Mouse (Mus musculus) embryonic facial prominence, embryonic 10.5 days (tissue): Measurements from ENCODE around the gene Hectd4. TPM values are rescaled to one million over a fixed set of nuclear protein-coding genes. Genes with fewer than 3 reads are reported as not detected.

Source experiments
- DNase-seq: peaks from one replicate; pipeline ENCODE4 v3.0.0-alpha.2; 2017; ENCODE audit warnings: low spot score
- H3K27ac ChIP-seq: fragments of 300-500 bp; sonication (generic); replicated peaks from 2 replicates; pipeline ENCODE4 v1.5.1; 2016; ENCODE audit warnings: mild to moderate bottlenecking
- H3K27me3 ChIP-seq: fragments of 300-500 bp; sonication (generic); replicated peaks from 2 replicates; pipeline ENCODE4 v1.6.1; 2016; ENCODE audit warnings: low read depth, mild to moderate bottlenecking; ENCODE audit not compliant: poor library complexity, severe bottlenecking
- H3K36me3 ChIP-seq: fragments of 300-500 bp; sonication (generic); replicated peaks from 2 replicates; pipeline ENCODE4 v1.6.1; 2016; ENCODE audit warnings: mild to moderate bottlenecking, moderate library complexity
- H3K4me1 ChIP-seq: fragments of 300-500 bp; sonication (generic); 2 replicates; pipeline ENCODE4 v1.6.1; 2016
- H3K4me3 ChIP-seq: fragments of 300-500 bp; sonication (generic); 2 replicates; pipeline ENCODE4 v1.5.1; 2016; ENCODE audit warnings: mild to moderate bottlenecking, moderate library complexity
- H3K9me3 ChIP-seq: fragments of 300-500 bp; sonication (generic); 2 replicates; pipeline ENCODE4 v1.6.1; 2016; ENCODE audit warnings: mild to moderate bottlenecking
- whole genome bisulfite sequencing: fragments of 180-500 bp; shearing (Covaris S2); methylation state at CpG from one replicate; pipeline ENCODE4 v1.1.7; 2016; 5-methylcytosine and 5-hydroxymethylcytosine counted together
- polyA plus RNA-seq: library from polyadenylated mRNA; unstranded; fragments of >200 nt; fragmentation: Nextera tagmentation; extraction: Ambion mirVana; gene quantifications from 2 replicates; pipeline ENCODE4 v1.2.1, GENCODE M21; 2016

Hectd4 gene
- polyA plus RNA-seq, 1 experiment from 2014 or later, result 4.4 TPM

DNA sequence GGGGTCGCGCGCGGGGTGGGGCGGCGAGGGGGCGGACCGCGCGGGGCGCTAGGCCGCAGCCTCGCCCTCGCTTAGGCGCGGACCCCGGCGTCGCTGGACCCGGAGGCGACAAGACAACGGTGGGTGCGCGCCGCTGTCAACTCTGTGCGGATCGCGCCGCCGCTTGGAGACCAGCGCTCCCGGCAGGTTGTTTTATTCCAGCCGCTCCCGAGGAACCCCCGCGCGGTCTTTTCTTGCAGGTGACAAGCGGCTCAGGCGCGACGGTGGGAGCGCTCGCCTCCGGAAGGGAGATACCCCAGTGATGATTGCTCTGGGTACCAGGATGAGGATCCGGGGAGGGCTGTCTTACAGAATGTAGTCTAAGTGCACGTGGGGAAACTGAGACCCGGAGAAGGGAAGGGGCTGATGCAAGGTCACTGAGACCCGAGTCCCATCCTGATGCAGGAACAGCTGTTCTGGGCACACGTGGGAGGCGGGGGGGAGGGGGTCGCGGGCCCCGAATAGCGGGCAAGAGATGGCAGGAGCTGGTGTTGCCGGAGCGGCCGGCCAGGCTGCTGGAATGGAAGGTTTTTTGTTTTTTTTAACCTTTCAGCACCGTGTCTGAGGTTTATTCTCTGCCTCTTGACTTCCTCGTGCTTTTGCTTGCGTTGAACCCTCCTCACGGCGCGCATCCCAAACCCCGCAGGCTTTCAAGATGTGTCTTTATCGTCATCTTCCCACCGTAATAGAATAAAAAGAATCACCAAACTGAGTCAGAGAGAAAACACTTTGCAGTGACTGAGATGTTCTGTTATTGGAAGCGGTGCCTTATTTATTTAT, 178.3 kb downstream of the Hectd4 start:
- Histone ChIP-seq H3K27me3 (no peaks in the 10 kb centered on the region), H3K27ac (peak overlapping the region; percentile 89), H3K9me3 (no peaks in the 10 kb centered on the region), H3K4me1 (peaks cover 24% of the 10 kb centered on the region), H3K36me3 (peaks cover 40% of the 10 kb centered on the region), H3K4me3 (peak overlapping the region; percentile 79)
- WGBS, result under 1% methylated on average over 67 of the region's 67 CpGs
- peak; percentile 80 for DNase-seq

DNA sequence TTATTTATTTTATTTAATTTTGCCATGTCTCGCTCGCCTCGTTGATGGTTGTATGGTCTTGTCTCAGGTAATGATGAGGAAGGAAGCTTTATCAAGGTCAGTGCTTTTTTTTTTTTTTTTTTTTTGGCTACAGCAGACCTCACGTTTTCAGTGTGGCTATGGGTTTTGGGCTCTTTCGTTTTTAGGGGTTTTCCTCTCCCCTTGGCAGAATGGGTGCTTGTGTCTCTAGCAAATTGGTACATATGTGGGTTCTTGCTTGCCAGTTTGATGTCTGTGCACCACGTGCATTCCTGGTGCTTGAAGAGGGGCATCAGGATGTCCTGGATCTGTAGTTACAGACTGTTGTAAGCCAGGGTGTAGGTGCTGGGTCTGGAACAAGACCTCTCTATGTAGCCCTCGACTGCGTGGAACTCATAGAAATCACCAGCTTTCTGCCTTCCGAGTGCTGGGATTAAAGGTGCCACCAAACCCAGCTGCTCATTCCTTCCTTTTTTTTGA, 179.0 kb downstream of the Hectd4 start:
- WGBS, result 60% methylated on average over 9 of the region's 9 CpGs

DNA sequence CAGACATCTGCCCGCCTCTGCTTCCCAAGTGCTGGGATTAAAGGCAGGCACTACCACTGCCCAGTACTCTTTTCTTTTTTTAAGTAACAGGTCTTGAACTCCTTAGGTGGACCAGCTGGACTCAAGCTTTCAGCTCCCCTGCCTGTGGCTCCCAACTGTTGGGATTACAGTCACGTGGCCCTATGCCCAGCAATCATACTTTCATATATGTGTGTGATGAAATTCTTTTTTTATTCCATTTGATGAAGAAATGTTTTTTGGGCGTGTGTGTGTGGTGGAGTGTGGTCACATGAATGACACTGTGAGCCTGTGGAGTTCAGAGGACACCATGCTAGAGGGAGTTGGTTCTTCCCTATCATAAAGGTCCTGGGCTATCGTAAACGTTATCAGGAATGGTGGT, 179.5 kb downstream of the Hectd4 start:
- peaks cover 49% of the 10 kb centered on the region for H3K36me3 ChIP-seq
- H3K4me3 ChIP-seq, result peak overlapping the region; percentile 79
- DNase-seq, result no peak
- peaks cover 24% of the 10 kb centered on the region for H3K4me1 ChIP-seq
- no peaks in the 10 kb centered on the region for H3K9me3 ChIP-seq
- WGBS, result 91% methylated on average over 5 of the region's 5 CpGs
- no peaks in the 10 kb centered on the region for H3K27me3 ChIP-seq
- H3K27ac ChIP-seq, result no peak overlapping the region

More for the DNA sequence above, 179.0 kb downstream of the Hectd4 start:
- peaks cover 46% of the 10 kb centered on the region for H3K36me3 ChIP-seq
- no peaks in the 10 kb centered on the region for H3K27me3 ChIP-seq
- no peak for DNase-seq
- H3K4me3 ChIP-seq, result peak overlapping the region; percentile 79
- peaks cover 24% of the 10 kb centered on the region for H3K4me1 ChIP-seq
- H3K9me3 ChIP-seq, result no peaks in the 10 kb centered on the region
- peak overlapping the region; percentile 89; the same call in 1 of the 2 replicates for H3K27ac ChIP-seq

DNA sequence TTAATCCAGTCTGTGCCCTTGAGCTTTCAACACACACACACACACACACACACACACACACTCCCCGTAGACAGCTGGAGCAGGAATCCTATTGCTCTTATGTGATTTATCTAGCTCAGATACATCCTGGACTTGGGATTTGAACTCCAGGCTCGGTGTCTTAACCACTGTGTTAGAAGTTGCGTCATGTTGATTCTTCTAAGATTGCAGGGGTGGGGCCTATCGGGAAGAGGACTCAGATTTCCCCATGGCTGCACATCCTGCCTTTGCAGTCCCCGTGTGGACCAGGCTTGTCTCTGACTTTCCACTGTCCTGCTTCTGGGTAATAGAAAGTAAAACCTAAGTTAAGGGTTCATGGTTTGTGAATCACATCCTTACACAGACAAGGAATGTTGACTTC, 180.0 kb downstream of the Hectd4 start:
- peaks cover 49% of the 10 kb centered on the region for H3K36me3 ChIP-seq
- DNase-seq, result no peak
- H3K4me3 ChIP-seq, result no peak overlapping the region
- no peak overlapping the region for H3K27ac ChIP-seq
- no peaks in the 10 kb centered on the region for H3K27me3 ChIP-seq
- H3K4me1 ChIP-seq, result peaks cover 24% of the 10 kb centered on the region
- no peaks in the 10 kb centered on the region for H3K9me3 ChIP-seq
- 75% methylated on average over 5 of the region's 5 CpGs for WGBS

DNA sequence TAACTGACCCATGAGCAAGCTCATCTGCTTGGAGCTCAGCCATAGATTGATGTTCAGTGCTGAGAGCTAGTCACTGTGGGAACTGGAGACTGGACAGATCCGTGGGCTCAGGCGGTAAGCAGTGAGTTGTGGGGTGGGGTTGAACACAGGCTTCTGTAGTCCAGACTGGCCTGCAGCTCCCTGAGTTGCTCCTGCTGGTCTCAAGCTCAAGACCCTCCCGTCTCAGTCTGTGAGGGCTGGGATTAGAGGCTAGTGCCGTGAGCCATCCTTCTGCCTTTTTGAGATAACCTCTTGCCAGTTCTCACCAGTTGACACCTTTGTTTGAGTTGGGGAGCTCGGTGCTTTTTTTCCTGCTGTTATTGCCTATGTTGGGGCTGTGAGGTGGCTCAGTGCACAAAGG, 180.8 kb downstream of the Hectd4 start:
- peaks cover 56% of the 10 kb centered on the region for H3K36me3 ChIP-seq

DNA sequence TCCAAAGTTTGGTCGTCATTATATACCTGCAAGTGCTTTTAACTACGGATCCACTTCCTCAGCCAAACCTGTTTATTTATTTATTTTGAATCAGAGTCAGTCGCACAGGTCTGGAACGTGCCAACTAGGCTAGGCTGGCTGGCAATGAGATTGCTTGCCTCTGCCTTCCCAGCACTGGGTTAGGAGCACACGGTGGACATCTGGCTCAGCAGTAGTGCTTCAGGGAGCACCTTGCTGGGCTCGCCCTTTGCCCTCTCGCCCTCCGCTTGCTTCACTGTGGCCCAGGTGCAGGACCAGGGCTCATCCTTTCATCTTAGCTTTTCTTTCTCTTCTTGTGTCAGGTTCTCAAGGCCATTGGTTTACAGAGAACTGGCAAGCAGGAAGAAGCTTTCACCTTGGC, 187.8 kb downstream of the Hectd4 start:
- Histone ChIP-seq H3K4me1 (no peaks in the 10 kb centered on the region), H3K36me3 (peaks cover 91% of the 10 kb centered on the region), H3K9me3 (no peaks in the 10 kb centered on the region), H3K27ac (no peak overlapping the region), H3K4me3 (no peak overlapping the region), H3K27me3 (no peaks in the 10 kb centered on the region)
- WGBS, result 90% methylated on average over 8 of the region's 8 CpGs
- no peak for DNase-seq

More for the DNA sequence above, 180.8 kb downstream of the Hectd4 start:
- 89% methylated on average over 5 of the region's 5 CpGs for WGBS
- H3K4me1 ChIP-seq, result peaks cover 24% of the 10 kb centered on the region
- DNase-seq, result no peak
- H3K27me3 ChIP-seq, result no peaks in the 10 kb centered on the region
- H3K9me3 ChIP-seq, result no peaks in the 10 kb centered on the region
- H3K27ac ChIP-seq, result no peak overlapping the region
- no peak overlapping the region for H3K4me3 ChIP-seq

DNA sequence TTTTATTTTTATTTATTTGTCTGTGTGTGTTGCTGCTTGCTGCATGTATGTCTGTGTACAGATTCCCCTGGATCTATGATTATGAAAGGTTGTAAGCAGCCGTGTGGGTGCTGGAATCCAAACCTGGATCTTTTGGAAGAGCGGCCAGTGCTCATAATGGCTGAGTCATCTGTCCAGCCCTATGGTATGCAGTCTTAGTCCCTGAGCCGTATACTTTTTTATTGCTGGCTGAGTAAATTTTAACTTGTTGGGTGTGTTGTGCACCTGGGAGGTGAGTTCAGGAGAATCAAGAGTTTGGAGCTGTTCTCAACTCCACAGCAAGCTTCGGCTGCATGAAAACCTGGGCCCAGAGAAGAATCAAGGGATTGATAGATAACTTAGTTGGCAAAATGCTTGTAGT, 191.0 kb downstream of the Hectd4 start:
- H3K36me3 ChIP-seq, result peaks cover 100% of the 10 kb centered on the region
- no peak overlapping the region for H3K27ac ChIP-seq
- DNase-seq, result no peak
- no peak overlapping the region for H3K4me3 ChIP-seq
- H3K9me3 ChIP-seq, result no peaks in the 10 kb centered on the region
- H3K27me3 ChIP-seq, result no peaks in the 10 kb centered on the region
- 96% methylated on average over 4 of the region's 4 CpGs for WGBS
- H3K4me1 ChIP-seq, result no peaks in the 10 kb centered on the region

Other genes starting within 250 kb of the Hectd4 start
- gene Rph3a, start 210.1 kb upstream of the Hectd4 start, polyA plus RNA-seq, result 0.14 and 0.20 TPM in 2 replicates
- gene Ptpn11, start 28.8 kb upstream of the Hectd4 start, polyA plus RNA-seq, result 25.0 and 25.4 TPM in 2 replicates
- gene Rpl6, start 15.7 kb upstream of the Hectd4 start, polyA plus RNA-seq, result 686 and 696 TPM in 2 replicates
- 74.1 and 74.8 TPM in 2 replicates for gene Trafd1, start 165.4 kb downstream of the Hectd4 start, polyA plus RNA-seq
- gene Naa25, start 177.7 kb downstream of the Hectd4 start, polyA plus RNA-seq, result 49.4 and 53.7 TPM in 2 replicates
- gene Tmem116, start 231.7 kb downstream of the Hectd4 start, polyA plus RNA-seq, result 0.91 and 1.0 TPM in 2 replicates
- 114 and 122 TPM in 2 replicates for gene Erp29, start 232.3 kb downstream of the Hectd4 start, polyA plus RNA-seq